In the genomic region with DNA sequence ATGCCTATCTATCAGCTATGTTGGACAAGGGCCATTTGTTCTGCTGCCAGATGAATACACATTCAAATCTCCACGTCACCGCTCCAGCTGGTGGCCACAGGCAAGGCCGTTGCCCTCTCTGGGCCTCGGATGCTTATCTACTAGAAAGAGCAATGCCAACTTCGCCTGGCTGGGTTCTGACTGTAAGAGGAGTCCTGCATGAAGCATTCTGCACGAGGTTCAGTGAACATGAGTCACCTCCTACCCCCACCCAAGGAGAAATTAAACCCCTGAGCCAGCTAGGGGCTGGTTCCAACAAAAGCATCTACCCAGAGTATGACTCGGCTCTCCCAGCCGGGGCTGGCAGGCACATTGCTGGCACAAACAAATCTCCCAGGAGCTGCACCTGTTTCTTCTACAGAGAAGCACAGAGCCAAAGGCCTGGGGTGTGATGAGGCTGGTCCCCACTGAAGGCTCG, we compare ENCODE assay signal across 10 mouse cellular contexts. TPM values are rescaled to one million over a fixed set of nuclear protein-coding genes. Genes with fewer than 3 reads are reported as not detected.
DNase-seq lines count a peak whose midpoint lies in the region; ATAC-seq lines count a peak whose summit lies in the region.
"Had no signal": no experiment of that assay in that cellular context is flagged by ENCODE, and none has a peak within 500 bp of the region (broad histone marks: within the 10 kb centered on the region; RNA-seq: fewer than 3 reads in every experiment).

No protein-coding gene starts in this region.

- H3K9ac ChIP-seq in midbrain, embryonic 14.5 days (replicated peaks; ENCODE audit: low read length): no peak overlapping the region
- no peak overlapping the region for H3K9ac ChIP-seq in midbrain, embryonic 13.5 days (replicated peaks)
- no peak overlapping the region for H3K9ac ChIP-seq in forebrain, embryonic 16.5 days (replicated peaks; ENCODE audit: low read depth, low read length)
- H3K9ac ChIP-seq: heart, embryonic 13.5 days; lung, embryonic 15.5 days; stomach, embryonic 15.5 days had no signal

- no peak overlapping the region for H3K4me2 ChIP-seq in midbrain, embryonic 14.5 days (ENCODE audit: low read length)
- H3K4me2 ChIP-seq in midbrain, embryonic 13.5 days (replicated peaks): no peak overlapping the region
- no peak overlapping the region for H3K4me2 ChIP-seq in forebrain, embryonic 16.5 days (ENCODE audit: low read length)
- H3K4me2 ChIP-seq: heart, embryonic 13.5 days; lung, embryonic 15.5 days; stomach, embryonic 15.5 days had no signal

- H3K27ac ChIP-seq in midbrain, embryonic 14.5 days (replicated peaks; ENCODE audit: low read depth, low read length): no peak overlapping the region
- no peak overlapping the region for H3K27ac ChIP-seq in midbrain, embryonic 13.5 days
- no peak overlapping the region for H3K27ac ChIP-seq in forebrain, embryonic 16.5 days (ENCODE audit: low read length)
- H3K27ac ChIP-seq: heart, embryonic 13.5 days; lung, embryonic 15.5 days had no signal

- DNase-seq in midbrain, embryonic 14.5 days: peak; percentile 26
- peak; percentile 75 for DNase-seq in adrenal gland, postnatal 25 days
- peak; percentile 63 to 84 for DNase-seq in layer of hippocampus, adult 18-20 months (ENCODE audit: low spot score in 2 of 2)
- peak; percentile 93 for DNase-seq in skeletal muscle tissue, adult 2 months (ENCODE audit: low read depth, low spot score)
- no peak for DNase-seq in yolk sac, embryonic 10.5 days (ENCODE audit: low spot score)

- ATAC-seq in midbrain, embryonic 14.5 days (ENCODE audit: low FRiP score, low TSS enrichment): no peak
- no peak for ATAC-seq in midbrain, embryonic 13.5 days
- peak; percentile 61 for ATAC-seq in forebrain, embryonic 16.5 days

- no peaks in the 10 kb centered on the region for H3K36me3 ChIP-seq in midbrain, embryonic 14.5 days (ENCODE audit: control insufficient read depth, insufficient read depth, low read length)
- H3K36me3 ChIP-seq in midbrain, embryonic 13.5 days: no peaks in the 10 kb centered on the region
- H3K36me3 ChIP-seq in forebrain, embryonic 16.5 days (ENCODE audit: control insufficient read depth, insufficient read depth): no peaks in the 10 kb centered on the region
- H3K36me3 ChIP-seq: heart, embryonic 13.5 days; stomach, embryonic 15.5 days had no signal

- WGBS in midbrain, embryonic 14.5 days: 76% methylated on average over 9 of the region's 9 CpGs
- WGBS in midbrain, embryonic 13.5 days: 73% methylated on average over 9 of the region's 9 CpGs
- 38% methylated on average over 9 of the region's 9 CpGs for WGBS in forebrain, embryonic 16.5 days

- no peaks in the 10 kb centered on the region for H3K27me3 ChIP-seq in midbrain, embryonic 14.5 days (ENCODE audit: control insufficient read depth, insufficient read depth, low read length)
- H3K27me3 ChIP-seq in midbrain, embryonic 13.5 days: no peaks in the 10 kb centered on the region
- no peaks in the 10 kb centered on the region for H3K27me3 ChIP-seq in forebrain, embryonic 16.5 days (replicated peaks; ENCODE audit: control insufficient read depth, insufficient read depth, low read length)
- H3K27me3 ChIP-seq: lung, embryonic 15.5 days; stomach, embryonic 15.5 days had no signal

- no peaks in the 10 kb centered on the region for H3K4me1 ChIP-seq in midbrain, embryonic 14.5 days (ENCODE audit: control insufficient read depth, insufficient read depth, low read length)
- H3K4me1 ChIP-seq in midbrain, embryonic 13.5 days (replicated peaks): 0 out of 2 replicates have a peak, but pooled peaks cover 8% of the 10 kb centered on the region
- H3K4me1 ChIP-seq in forebrain, embryonic 16.5 days (replicated peaks; ENCODE audit: control insufficient read depth, insufficient read depth, low read length): peaks cover 24% of the 10 kb centered on the region

- H3K4me3 ChIP-seq in midbrain, embryonic 14.5 days (replicated peaks; ENCODE audit: low read depth, low read length): no peak overlapping the region
- no peak overlapping the region for H3K4me3 ChIP-seq in midbrain, embryonic 13.5 days (replicated peaks)
- no peak overlapping the region for H3K4me3 ChIP-seq in forebrain, embryonic 16.5 days (replicated peaks; ENCODE audit: low read length)
- H3K4me3 ChIP-seq: heart, embryonic 13.5 days; lung, embryonic 15.5 days; stomach, embryonic 15.5 days had no signal

- no peaks in the 10 kb centered on the region for H3K9me3 ChIP-seq in midbrain, embryonic 14.5 days (ENCODE audit: control insufficient read depth, low read length)
- no peaks in the 10 kb centered on the region for H3K9me3 ChIP-seq in midbrain, embryonic 13.5 days
- no peaks in the 10 kb centered on the region for H3K9me3 ChIP-seq in forebrain, embryonic 16.5 days (ENCODE audit: control insufficient read depth, low read length)
- H3K9me3 ChIP-seq: heart, embryonic 13.5 days; lung, embryonic 15.5 days; stomach, embryonic 15.5 days had no signal

RNA-seq across cellular contexts. Expression of a gene that starts 38.3 kb away (rescaled TPM):
- polyA plus RNA-seq in midbrain, embryonic 14.5 days (2014; fragmentation: Nextera tagmentation; extraction: Ambion mirVana): 12.7 and 13.4 TPM in 2 replicates
- polyA plus RNA-seq in midbrain, embryonic 13.5 days (2015; fragmentation: Nextera tagmentation; extraction: Ambion mirVana): 15.0 and 18.7 TPM in 2 replicates
- total RNA-seq in adrenal gland, postnatal 25 days (2021): 22.1 and 31.0 TPM in 2 replicates
- 13.9 and 15.4 TPM in 2 replicates for polyA plus RNA-seq in forebrain, embryonic 16.5 days (2015; fragmentation: Nextera tagmentation; extraction: Ambion mirVana)
- 10 to 100 TPM; 16.0 to 18.5 TPM for total RNA-seq in layer of hippocampus, adult 18-20 months (2021)

RNA-seq across cellular contexts. Expression of a gene that starts 49.0 kb away (rescaled TPM):
- 48.3 and 107 TPM in 2 replicates for polyA plus RNA-seq in midbrain, embryonic 14.5 days (2014; fragmentation: Nextera tagmentation; extraction: Ambion mirVana)
- 110 and 118 TPM in 2 replicates for polyA plus RNA-seq in midbrain, embryonic 13.5 days (2015; fragmentation: Nextera tagmentation; extraction: Ambion mirVana)
- total RNA-seq in adrenal gland, postnatal 25 days (2021): 3.3 and 6.3 TPM in 2 replicates
- 153 and 185 TPM in 2 replicates for polyA plus RNA-seq in forebrain, embryonic 16.5 days (2015; fragmentation: Nextera tagmentation; extraction: Ambion mirVana)
- 10 to 100 TPM; 37.5 to 48.0 TPM for total RNA-seq in layer of hippocampus, adult 18-20 months (2021)

RNA-seq across cellular contexts. Expression of a gene that starts 59.5 kb away (rescaled TPM):
- not detected in 2 replicates for polyA plus RNA-seq in midbrain, embryonic 14.5 days (2014; fragmentation: Nextera tagmentation; extraction: Ambion mirVana)
- not detected in 2 replicates for polyA plus RNA-seq in midbrain, embryonic 13.5 days (2015; fragmentation: Nextera tagmentation; extraction: Ambion mirVana)
- 36.1 and 52.0 TPM in 2 replicates for total RNA-seq in adrenal gland, postnatal 25 days (2021)
- polyA plus RNA-seq in forebrain, embryonic 16.5 days (2015; fragmentation: Nextera tagmentation; extraction: Ambion mirVana): not detected in 2 replicates
- total RNA-seq in layer of hippocampus, adult 18-20 months (2021): under 1 TPM; 0.23 to 0.27 TPM
- polyA plus RNA-seq: heart, embryonic 13.5 days had no signal

RNA-seq across cellular contexts. Expression of a gene that starts 59.8 kb away (rescaled TPM):
- not detected in 2 replicates for polyA plus RNA-seq in midbrain, embryonic 14.5 days (2014; fragmentation: Nextera tagmentation; extraction: Ambion mirVana)
- polyA plus RNA-seq in midbrain, embryonic 13.5 days (2015; fragmentation: Nextera tagmentation; extraction: Ambion mirVana): 0.48 and 0.65 TPM in 2 replicates
- not detected in 2 replicates for total RNA-seq in adrenal gland, postnatal 25 days (2021)
- polyA plus RNA-seq in forebrain, embryonic 16.5 days (2015; fragmentation: Nextera tagmentation; extraction: Ambion mirVana): 0.16 TPM in 1 of 2 replicates, not detected in the other
- total RNA-seq in layer of hippocampus, adult 18-20 months (2021): not detected
- polyA plus RNA-seq: heart, embryonic 13.5 days; lung, embryonic 15.5 days had no signal
